Mouse (Mus musculus): Measurements from ENCODE around the gene Armc8. TPM values are rescaled to one million over a fixed set of nuclear protein-coding genes. Genes with fewer than 3 reads are reported as not detected.

Gene Armc8
- total RNA-seq, 1 experiment: 25.7 TPM

- in situ Hi-C loops (cut with MboI; ENCODE audit: low sequenced_read_pairs in 2 of 2, unreplicated experiment in 2 of 2): no loop called here
- H3K27ac ChIP-seq (ENCODE audit: insufficient read depth, low read depth, low read length, poor library complexity, severe bottlenecking): no peak overlapping the region
These were observed 22.4 kb downstream of the Armc8 start for GRCm38 (mm10) chr9:99546259-99546658.

GRCm38 (mm10) chr9:99531865-99532264 is 36.8 kb downstream of the Armc8 start:
- in situ Hi-C loops (cut with MboI; ENCODE audit: low sequenced_read_pairs in 2 of 2, unreplicated experiment in 2 of 2): no loop called here
- Histone ChIP-seq H3K4me3 (ENCODE audit: insufficient read depth in 1 of 2, low read depth in 1 of 2, low read length in 2 of 2, poor library complexity in 1 of 2, severe bottlenecking in 1 of 2) (no peak overlapping the region), H3K27ac (ENCODE audit: insufficient read depth, low read depth, low read length, poor library complexity, severe bottlenecking) (no peak overlapping the region), H3K9me3 (ENCODE audit: control insufficient read depth, insufficient read depth, low read depth, low read length) (no peaks in the 10 kb centered on the region), H3K4me1 (ENCODE audit: control insufficient read depth in 2 of 2, insufficient read depth in 2 of 2, low read length in 2 of 2, poor library complexity in 1 of 2) (no peaks in the 10 kb centered on the region), H3K9ac (ENCODE audit: insufficient read depth, low read depth, low read length, poor library complexity, severe bottlenecking) (no peak overlapping the region), H3K36me3 (ENCODE audit: control insufficient read depth, insufficient read depth, low read length, poor library complexity, severe bottlenecking) (peaks cover 11% of the 10 kb centered on the region)
- DNase-seq (ENCODE audit: low read depth, low spot score): no peak
- TF ChIP-seq CHD2 (IDR thresholded peaks at IDR 0.05; ENCODE audit: low read depth, low read length): no peak
- TF ChIP-seq ZNF384 (IDR thresholded peaks at IDR 0.05; ENCODE audit: low read depth, low read length): no peak
- no peak for TF ChIP-seq HCFC1 (IDR thresholded peaks at IDR 0.05; ENCODE audit: borderline replicate concordance, insufficient read depth, low read length)
- no peak for TF ChIP-seq MAFK (IDR thresholded peaks at IDR 0.05; ENCODE audit: insufficient read depth, low read depth, low read length)
- TF ChIP-seq ZC3H11A (IDR thresholded peaks at IDR 0.05; ENCODE audit: borderline replicate concordance, low read depth, low read length): no peak

More at GRCm38 (mm10) chr9:99546259-99546658, 22.4 kb downstream of the Armc8 start:
- H3K4me1 ChIP-seq (ENCODE audit: control insufficient read depth in 2 of 2, insufficient read depth in 2 of 2, low read length in 2 of 2, poor library complexity in 1 of 2): no peaks in the 10 kb centered on the region
- no peaks in the 10 kb centered on the region for H3K9me3 ChIP-seq (ENCODE audit: control insufficient read depth, insufficient read depth, low read depth, low read length)
- DNase-seq (ENCODE audit: low read depth, low spot score): no peak
- no peak for TF ChIP-seq CHD2 (IDR thresholded peaks at IDR 0.05; ENCODE audit: low read depth, low read length)
- TF ChIP-seq MAFK (IDR thresholded peaks at IDR 0.05; ENCODE audit: insufficient read depth, low read depth, low read length): no peak
- TF ChIP-seq HCFC1 (IDR thresholded peaks at IDR 0.05; ENCODE audit: borderline replicate concordance, insufficient read depth, low read length): no peak
- no peak for TF ChIP-seq ZC3H11A (IDR thresholded peaks at IDR 0.05; ENCODE audit: borderline replicate concordance, low read depth, low read length)
- no peak for TF ChIP-seq ZNF384 (IDR thresholded peaks at IDR 0.05; ENCODE audit: low read depth, low read length)
- H3K4me3 ChIP-seq (ENCODE audit: insufficient read depth in 1 of 2, low read depth in 1 of 2, low read length in 2 of 2, poor library complexity in 1 of 2, severe bottlenecking in 1 of 2): no peak overlapping the region
- H3K36me3 ChIP-seq (ENCODE audit: control insufficient read depth, insufficient read depth, low read length, poor library complexity, severe bottlenecking): no peaks in the 10 kb centered on the region
- no peak overlapping the region for H3K9ac ChIP-seq (ENCODE audit: insufficient read depth, low read depth, low read length, poor library complexity, severe bottlenecking)

GRCm38 (mm10) chr9:99505875-99506274 is 62.8 kb downstream of the Armc8 start:
- DNase-seq (ENCODE audit: low read depth, low spot score): no peak

GRCm38 (mm10) chr9:99499336-99499735 is 69.4 kb downstream of the Armc8 start:
- TF ChIP-seq HCFC1 (IDR thresholded peaks at IDR 0.05; ENCODE audit: borderline replicate concordance, insufficient read depth, low read length): no peak
- no peak for TF ChIP-seq CHD2 (IDR thresholded peaks at IDR 0.05; ENCODE audit: low read depth, low read length)
- no peak for TF ChIP-seq ZC3H11A (IDR thresholded peaks at IDR 0.05; ENCODE audit: borderline replicate concordance, low read depth, low read length)
- no peak for TF ChIP-seq MAFK (IDR thresholded peaks at IDR 0.05; ENCODE audit: insufficient read depth, low read depth, low read length)
- no peaks in the 10 kb centered on the region for H3K9me3 ChIP-seq (ENCODE audit: control insufficient read depth, insufficient read depth, low read depth, low read length)
- DNase-seq (ENCODE audit: low read depth, low spot score): no peak
- in situ Hi-C loops (cut with MboI; ENCODE audit: low sequenced_read_pairs in 2 of 2, unreplicated experiment in 2 of 2): no loop called here
- peaks cover 15% of the 10 kb centered on the region for H3K36me3 ChIP-seq (ENCODE audit: control insufficient read depth, insufficient read depth, low read length, poor library complexity, severe bottlenecking)
- H3K4me3 ChIP-seq (ENCODE audit: insufficient read depth in 1 of 2, low read depth in 1 of 2, low read length in 2 of 2, poor library complexity in 1 of 2, severe bottlenecking in 1 of 2): no peak overlapping the region
- H3K27ac ChIP-seq (ENCODE audit: insufficient read depth, low read depth, low read length, poor library complexity, severe bottlenecking): no peak overlapping the region
- H3K4me1 ChIP-seq (ENCODE audit: control insufficient read depth in 2 of 2, insufficient read depth in 2 of 2, low read length in 2 of 2, poor library complexity in 1 of 2): no peaks in the 10 kb centered on the region
- H3K9ac ChIP-seq (ENCODE audit: insufficient read depth, low read depth, low read length, poor library complexity, severe bottlenecking): no peak overlapping the region

More at GRCm38 (mm10) chr9:99505875-99506274, 62.8 kb downstream of the Armc8 start:
- in situ Hi-C loops (cut with MboI; ENCODE audit: low sequenced_read_pairs in 2 of 2, unreplicated experiment in 2 of 2): no loop called here
- peaks cover 3% of the 10 kb centered on the region; the same call in 1 of the 2 replicates for H3K36me3 ChIP-seq (ENCODE audit: control insufficient read depth, insufficient read depth, low read length, poor library complexity, severe bottlenecking)
- H3K4me1 ChIP-seq (ENCODE audit: control insufficient read depth in 2 of 2, insufficient read depth in 2 of 2, low read length in 2 of 2, poor library complexity in 1 of 2): no peaks in the 10 kb centered on the region
- H3K27ac ChIP-seq (ENCODE audit: insufficient read depth, low read depth, low read length, poor library complexity, severe bottlenecking): no peak overlapping the region
- H3K4me3 ChIP-seq (ENCODE audit: insufficient read depth in 1 of 2, low read depth in 1 of 2, low read length in 2 of 2, poor library complexity in 1 of 2, severe bottlenecking in 1 of 2): no peak overlapping the region
- H3K9ac ChIP-seq (ENCODE audit: insufficient read depth, low read depth, low read length, poor library complexity, severe bottlenecking): no peak overlapping the region
- no peaks in the 10 kb centered on the region for H3K9me3 ChIP-seq (ENCODE audit: control insufficient read depth, insufficient read depth, low read depth, low read length)
- TF ChIP-seq ZC3H11A (IDR thresholded peaks at IDR 0.05; ENCODE audit: borderline replicate concordance, low read depth, low read length) (no peak), HCFC1 (IDR thresholded peaks at IDR 0.05; ENCODE audit: borderline replicate concordance, insufficient read depth, low read length) (no peak), ZNF384 (IDR thresholded peaks at IDR 0.05; ENCODE audit: low read depth, low read length) (no peak), MAFK (IDR thresholded peaks at IDR 0.05; ENCODE audit: insufficient read depth, low read depth, low read length) (no peak), CHD2 (IDR thresholded peaks at IDR 0.05; ENCODE audit: low read depth, low read length) (no peak)
